Mouse (Mus musculus): ENCODE data around the gene Cul9. TPM values are rescaled to one million over a fixed set of nuclear protein-coding genes. Genes with fewer than 3 reads are reported as not detected.
A peak's percentile ranks its signal among the peaks of the same experiment; 100 is the strongest.
"Not testable (repeated sequence)": the region's sequence is repeated elsewhere in the genome, so short reads cannot be mapped to it uniquely, and the experiment has no call there.

Gene Cul9
- polyA plus RNA-seq, 1 experiment from 2014 or later, result 0.69 TPM

DNA sequence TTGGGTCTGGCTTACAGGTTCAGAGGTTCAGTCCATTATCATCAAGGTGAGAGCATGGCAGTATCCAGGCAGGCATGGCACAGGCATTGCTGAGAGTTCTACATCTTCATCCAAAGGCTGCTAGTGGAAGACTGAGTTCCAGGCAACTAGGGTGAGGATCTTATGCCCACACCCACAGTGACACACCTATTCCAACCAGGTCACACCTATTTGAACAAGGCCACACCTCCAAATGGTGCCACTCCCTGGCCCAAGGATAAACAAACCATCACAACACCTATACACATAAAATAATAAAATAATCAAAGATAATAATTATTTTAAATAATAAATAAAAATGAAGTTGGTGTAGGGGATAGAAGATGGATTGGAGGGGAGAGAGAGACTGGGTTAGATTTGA, 50.1 kb downstream of the Cul9 start:
- 0 out of 2 replicates have a peak overlapping the region, but pooled peaks have one; percentile 85 for H3K4me2 ChIP-seq
- not testable (repeated sequence) for H3K9me3 ChIP-seq (replicated peaks); H3K9ac ChIP-seq; H3K4me3 ChIP-seq; H3K27ac ChIP-seq
- peaks cover 23% of the 10 kb centered on the region for H3K36me3 ChIP-seq
- peaks cover 44% of the 10 kb centered on the region for H3K27me3 ChIP-seq (replicated peaks)
- 0 out of 2 replicates have a peak, but pooled peaks have one; percentile 11 for ATAC-seq
- H3K4me1 ChIP-seq, result peaks cover 20% of the 10 kb centered on the region

DNA sequence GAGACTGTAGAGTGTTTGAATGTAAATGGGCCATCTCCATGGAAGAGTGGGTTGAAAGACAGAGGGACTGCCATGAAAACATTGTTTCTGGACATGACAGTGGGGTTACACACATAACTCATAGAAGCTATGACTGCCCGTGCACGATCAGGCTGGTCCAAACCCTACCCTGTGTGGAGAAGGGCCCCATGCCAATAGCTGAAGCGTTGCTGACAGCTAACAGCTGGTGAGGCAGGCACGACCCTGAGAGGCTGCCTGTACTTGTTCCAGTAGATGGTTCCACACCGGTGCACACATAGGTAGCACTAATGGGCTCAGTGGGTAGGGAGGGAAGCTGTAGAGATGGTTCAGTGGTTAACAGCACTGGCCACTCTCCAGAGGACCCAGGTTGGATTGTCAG, 50.7 kb downstream of the Cul9 start:
- H3K4me1 ChIP-seq, result peaks cover 20% of the 10 kb centered on the region
- H3K9me3 ChIP-seq (replicated peaks), result no peaks in the 10 kb centered on the region
- H3K4me3 ChIP-seq, result no peak overlapping the region
- peaks cover 23% of the 10 kb centered on the region for H3K36me3 ChIP-seq
- no peak for ATAC-seq
- H3K27ac ChIP-seq, result no peak overlapping the region
- H3K27me3 ChIP-seq (replicated peaks), result peaks cover 45% of the 10 kb centered on the region
- H3K4me2 ChIP-seq, result no peak overlapping the region
- no peak overlapping the region for H3K9ac ChIP-seq
- WGBS (ENCODE audit: insufficient replicate concordance), result 70% methylated on average over 5 of the region's 5 CpGs

DNA sequence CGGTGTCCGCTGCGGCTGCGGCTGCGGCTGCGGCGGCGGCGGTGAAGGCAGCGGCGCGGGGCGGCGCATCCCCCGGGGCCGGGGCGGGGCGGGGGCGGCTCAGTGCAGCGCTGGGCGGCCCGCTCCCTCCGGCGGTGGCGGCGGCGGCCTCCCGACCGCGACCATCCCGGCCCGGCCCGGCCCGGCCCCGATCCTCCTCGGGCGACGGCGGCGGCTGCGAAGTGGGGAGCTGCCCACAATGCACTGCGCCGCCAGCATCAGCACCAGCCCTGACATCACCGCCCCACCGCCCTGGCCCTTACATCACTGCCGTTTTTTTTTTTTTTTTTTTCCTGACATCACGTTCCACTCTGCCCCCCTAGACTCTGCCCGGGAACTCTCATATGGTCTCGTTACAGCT, 58.8 kb downstream of the Cul9 start, which contains the start of gene Ttbk1:
Gene Ttbk1, minus strand, starts transcription at position 245 of the 400 bp plus-strand sequence.
- H3K27me3 ChIP-seq (replicated peaks), result peaks cover 92% of the 10 kb centered on the region
- H3K36me3 ChIP-seq, result no peaks in the 10 kb centered on the region
- H3K9ac ChIP-seq, result no peak within 1 kb of the TSS
- ATAC-seq, result no peak
- H3K4me1 ChIP-seq, result peaks cover 9% of the 10 kb centered on the region
- peak within 1 kb of the TSS; percentile 39 for H3K4me3 ChIP-seq
- 6% methylated on average over 4 of the region's 49 CpGs for WGBS (ENCODE audit: insufficient replicate concordance)
- no peak within 1 kb of the TSS for H3K27ac ChIP-seq
- H3K9me3 ChIP-seq (replicated peaks), result no peaks in the 10 kb centered on the region
- peak within 1 kb of the TSS; percentile 58 for H3K4me2 ChIP-seq

DNA sequence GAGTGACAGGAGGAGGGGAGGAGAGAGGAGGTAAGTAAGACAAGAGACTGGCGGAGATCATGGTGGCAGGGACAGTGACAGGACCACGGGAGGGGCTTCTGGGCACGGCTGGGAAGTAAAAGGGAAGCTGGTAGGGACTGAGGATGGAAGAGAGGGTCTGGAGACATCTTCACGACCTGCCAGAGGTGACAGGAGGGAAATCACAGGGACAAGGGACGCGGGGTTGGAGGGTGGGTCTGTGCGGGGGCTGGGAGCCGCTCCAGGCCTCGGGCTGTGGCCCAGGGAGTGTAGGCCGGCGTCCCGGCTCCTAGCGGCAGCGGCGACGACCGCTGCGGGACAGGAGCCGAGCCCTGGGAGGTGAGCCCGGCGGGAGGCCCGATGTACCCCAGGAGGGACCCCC, 59.2 kb downstream of the Cul9 start:
- Histone ChIP-seq H3K9ac (no peak overlapping the region), H3K27ac (no peak overlapping the region), H3K4me1 (peaks cover 9% of the 10 kb centered on the region), H3K4me3 (peak overlapping the region; percentile 39), H3K27me3 (replicated peaks) (peaks cover 92% of the 10 kb centered on the region), H3K36me3 (no peaks in the 10 kb centered on the region), H3K9me3 (replicated peaks) (no peaks in the 10 kb centered on the region), H3K4me2 (peak overlapping the region; percentile 58)
- ATAC-seq, result no peak
- 4% methylated on average over 20 of the region's 22 CpGs for WGBS (ENCODE audit: insufficient replicate concordance)

DNA sequence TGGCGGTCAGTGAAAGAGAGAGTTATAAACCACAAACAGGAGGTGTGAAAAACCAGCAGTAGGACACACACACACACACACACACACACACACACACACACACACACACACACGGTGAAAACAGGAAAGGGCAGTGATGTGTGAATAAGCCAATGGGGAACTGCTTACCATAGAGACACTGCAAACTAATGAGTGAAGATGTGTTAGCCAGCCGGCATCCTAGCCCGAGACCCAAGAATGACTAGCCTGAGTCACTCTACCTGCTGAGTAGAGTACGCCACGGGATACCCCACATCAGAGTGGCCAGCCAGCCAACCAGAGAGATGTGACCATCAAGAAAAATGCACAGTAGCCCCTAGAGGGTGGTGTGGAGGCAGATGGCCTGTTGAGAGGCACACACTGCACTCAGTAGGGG, 61.7 kb downstream of the Cul9 start:
- Histone ChIP-seq H3K27ac (no peak overlapping the region), H3K4me1 (peaks cover 9% of the 10 kb centered on the region), H3K9ac (no peak overlapping the region), H3K4me3 (no peak overlapping the region), H3K4me2 (peak overlapping the region; percentile 62), H3K27me3 (replicated peaks) (peaks cover 98% of the 10 kb centered on the region), H3K9me3 (replicated peaks) (no peaks in the 10 kb centered on the region), H3K36me3 (no peaks in the 10 kb centered on the region)
- ATAC-seq, result no peak
- WGBS (ENCODE audit: insufficient replicate concordance), result 11% methylated on average over 6 of the region's 6 CpGs

DNA sequence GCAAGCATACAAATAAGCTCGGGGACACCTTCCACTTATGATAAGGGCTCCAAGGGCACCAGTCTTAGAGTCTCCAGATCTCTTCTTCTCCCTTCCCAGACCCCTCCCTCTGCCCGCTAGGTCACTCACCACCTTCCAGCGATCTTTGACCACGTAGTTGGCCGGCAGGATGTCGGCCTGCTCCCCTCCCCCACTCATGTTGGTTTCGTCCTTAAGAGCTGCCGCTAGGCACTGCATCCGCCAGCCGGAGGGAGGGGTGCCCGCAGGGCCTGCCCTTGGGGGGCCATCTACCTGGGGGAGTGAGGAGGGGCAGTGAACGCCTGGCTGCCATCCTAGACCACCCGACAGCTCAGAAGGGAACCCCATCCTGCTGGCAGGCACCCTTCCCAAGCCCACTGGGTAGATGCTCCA, 62.2 kb downstream of the Cul9 start:
- Histone ChIP-seq H3K27ac (no peak overlapping the region), H3K36me3 (no peaks in the 10 kb centered on the region), H3K9ac (no peak overlapping the region), H3K27me3 (replicated peaks) (peaks cover 98% of the 10 kb centered on the region), H3K9me3 (replicated peaks) (no peaks in the 10 kb centered on the region), H3K4me2 (peak overlapping the region; percentile 62), H3K4me3 (peak overlapping the region; percentile 36), H3K4me1 (peaks cover 9% of the 10 kb centered on the region)
- no peak for ATAC-seq
- WGBS (ENCODE audit: insufficient replicate concordance), result 3% methylated on average over 13 of the region's 13 CpGs

DNA sequence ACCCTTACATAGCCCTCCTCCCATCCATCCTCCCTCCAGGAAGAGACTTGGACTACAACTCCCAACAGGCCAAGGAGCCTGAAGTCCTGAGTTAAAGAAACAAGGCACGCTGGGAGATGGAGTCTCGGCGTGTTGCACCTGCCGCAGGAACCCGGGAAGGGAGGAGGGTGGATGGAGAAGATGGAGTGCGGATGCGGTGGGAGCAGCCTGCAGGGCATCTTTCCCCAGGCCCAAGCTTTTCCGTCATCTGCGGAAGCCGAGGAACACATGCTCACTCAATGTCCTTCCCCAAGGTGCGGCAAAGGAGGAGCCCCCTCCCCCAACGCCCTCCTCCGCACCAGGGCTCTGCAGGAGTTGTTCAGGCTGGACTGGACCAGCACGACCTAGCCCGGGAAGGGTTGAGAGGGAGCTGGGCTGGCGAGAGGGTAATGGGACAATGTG, 62.6 kb downstream of the Cul9 start:
- peak overlapping the region; percentile 62 for H3K4me2 ChIP-seq
- H3K27me3 ChIP-seq (replicated peaks), result peaks cover 98% of the 10 kb centered on the region
- ATAC-seq, result no peak
- H3K4me1 ChIP-seq, result peaks cover 9% of the 10 kb centered on the region
- no peak overlapping the region for H3K27ac ChIP-seq
- H3K4me3 ChIP-seq, result peak overlapping the region; percentile 36
- under 1% methylated on average over 16 of the region's 16 CpGs for WGBS (ENCODE audit: insufficient replicate concordance)
- no peaks in the 10 kb centered on the region for H3K9me3 ChIP-seq (replicated peaks)
- no peaks in the 10 kb centered on the region for H3K36me3 ChIP-seq
- H3K9ac ChIP-seq, result no peak overlapping the region

DNA sequence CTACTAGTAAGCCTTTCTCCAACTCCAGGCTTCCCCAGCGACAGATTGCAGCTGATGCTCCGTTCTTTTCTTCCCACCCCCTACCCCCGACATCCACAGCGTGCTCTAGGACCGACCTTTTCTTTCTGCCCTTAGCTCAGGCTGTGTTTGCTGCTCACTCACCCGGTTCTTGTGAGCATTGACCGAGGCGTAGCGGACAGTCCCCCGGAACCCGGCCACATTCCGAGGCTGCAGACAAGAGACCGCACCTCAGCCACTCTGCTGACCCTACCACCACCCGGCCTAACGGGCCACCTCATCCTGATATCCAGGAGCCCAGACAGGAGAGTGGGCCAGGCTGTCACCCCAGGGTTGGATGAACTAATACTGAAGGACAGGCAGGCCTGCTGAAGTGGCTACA, 68.9 kb downstream of the Cul9 start:
- no peak for ATAC-seq
- Histone ChIP-seq H3K4me3 (no peak overlapping the region), H3K27ac (no peak overlapping the region), H3K4me1 (no peaks in the 10 kb centered on the region), H3K9me3 (replicated peaks) (no peaks in the 10 kb centered on the region), H3K4me2 (no peak overlapping the region), H3K36me3 (no peaks in the 10 kb centered on the region), H3K27me3 (replicated peaks) (peaks cover 63% of the 10 kb centered on the region), H3K9ac (no peak overlapping the region)
- WGBS (ENCODE audit: insufficient replicate concordance), result 77% methylated on average over 15 of the region's 15 CpGs

DNA sequence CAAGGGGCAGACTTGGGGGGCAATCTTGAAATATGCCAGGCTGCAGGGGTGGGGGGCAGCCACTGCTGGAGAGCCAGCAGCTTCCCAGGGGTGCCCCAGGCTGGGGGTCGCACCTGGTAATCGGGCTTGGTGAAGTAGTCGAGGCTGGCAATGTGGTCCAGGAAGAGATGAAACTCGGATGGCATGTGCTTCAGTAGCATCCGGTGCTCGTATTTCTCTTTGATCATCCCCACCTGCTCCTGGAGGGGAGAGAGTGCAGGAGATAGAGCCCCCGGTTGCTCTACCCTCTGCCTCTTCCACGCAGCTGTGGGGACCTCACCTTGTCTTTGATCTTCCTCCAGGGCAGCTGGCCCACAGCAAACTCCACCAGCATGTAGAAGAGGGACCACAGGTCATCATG, 69.6 kb downstream of the Cul9 start:
- peaks cover 56% of the 10 kb centered on the region for H3K27me3 ChIP-seq (replicated peaks)
- no peak overlapping the region for H3K27ac ChIP-seq
- WGBS (ENCODE audit: insufficient replicate concordance), result 64% methylated on average over 8 of the region's 8 CpGs
- no peaks in the 10 kb centered on the region for H3K4me1 ChIP-seq
- no peaks in the 10 kb centered on the region for H3K9me3 ChIP-seq (replicated peaks)
- no peak for ATAC-seq
- no peak overlapping the region for H3K4me2 ChIP-seq
- H3K9ac ChIP-seq, result no peak overlapping the region
- H3K4me3 ChIP-seq, result no peak overlapping the region
- no peaks in the 10 kb centered on the region for H3K36me3 ChIP-seq

DNA sequence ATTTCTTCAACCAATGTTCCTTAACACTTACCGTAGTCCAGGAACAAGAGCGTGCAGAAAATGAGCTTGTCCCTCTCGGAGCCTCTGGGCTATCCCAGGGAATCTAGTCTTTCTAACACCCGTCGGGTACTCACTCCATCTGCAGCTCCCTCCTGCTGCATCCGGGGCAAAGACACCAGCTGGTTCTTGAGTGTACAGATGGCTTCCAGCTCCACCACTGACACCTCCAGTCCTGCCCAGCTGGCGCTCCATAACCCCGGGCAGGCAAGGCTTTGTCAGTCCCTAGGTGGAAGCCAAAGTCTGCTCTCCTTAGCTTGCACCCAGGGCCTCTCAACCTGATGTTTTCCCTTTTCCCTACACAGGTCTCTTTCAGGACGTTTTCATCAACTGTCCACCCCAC, 78.4 kb downstream of the Cul9 start:
- Histone ChIP-seq H3K9me3 (replicated peaks) (no peaks in the 10 kb centered on the region), H3K4me3 (no peak overlapping the region), H3K4me2 (no peak overlapping the region), H3K27me3 (replicated peaks) (peaks cover 41% of the 10 kb centered on the region), H3K36me3 (no peaks in the 10 kb centered on the region), H3K9ac (no peak overlapping the region), H3K27ac (no peak overlapping the region), H3K4me1 (0 out of 2 replicates have a peak, but pooled peaks cover 5% of the 10 kb centered on the region)
- 64% methylated on average over 9 of the region's 9 CpGs for WGBS (ENCODE audit: insufficient replicate concordance)
- ATAC-seq, result no peak

DNA sequence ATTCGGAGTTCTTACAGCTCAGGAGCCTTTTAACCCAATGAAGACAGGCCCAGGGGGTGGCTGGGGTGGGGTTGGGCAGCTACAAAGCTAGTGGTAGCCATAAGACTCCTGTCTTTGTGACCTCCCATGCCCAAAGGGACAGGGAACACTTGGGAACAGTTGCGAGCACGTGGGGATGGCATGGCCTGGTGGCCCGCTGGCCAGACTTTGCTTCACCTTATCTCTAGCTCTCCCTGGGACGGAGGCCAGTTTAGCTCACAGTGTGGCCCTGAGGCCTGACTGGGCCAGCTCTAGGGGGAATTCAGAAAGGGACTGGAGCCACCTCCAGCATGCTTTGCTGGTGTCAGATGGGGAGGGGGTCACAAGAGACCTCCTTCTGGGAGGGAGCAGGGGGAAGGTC, 84.0 kb downstream of the Cul9 start:
- H3K9me3 ChIP-seq (replicated peaks), result no peaks in the 10 kb centered on the region
- no peak overlapping the region for H3K4me3 ChIP-seq
- WGBS (ENCODE audit: insufficient replicate concordance), result 45% methylated on average over 5 of the region's 5 CpGs
- H3K27me3 ChIP-seq (replicated peaks), result peaks cover 77% of the 10 kb centered on the region
- peaks cover 6% of the 10 kb centered on the region for H3K4me1 ChIP-seq
- H3K4me2 ChIP-seq, result no peak overlapping the region
- H3K36me3 ChIP-seq, result no peaks in the 10 kb centered on the region
- H3K9ac ChIP-seq, result no peak overlapping the region
- no peak overlapping the region for H3K27ac ChIP-seq
- ATAC-seq, result no peak

DNA sequence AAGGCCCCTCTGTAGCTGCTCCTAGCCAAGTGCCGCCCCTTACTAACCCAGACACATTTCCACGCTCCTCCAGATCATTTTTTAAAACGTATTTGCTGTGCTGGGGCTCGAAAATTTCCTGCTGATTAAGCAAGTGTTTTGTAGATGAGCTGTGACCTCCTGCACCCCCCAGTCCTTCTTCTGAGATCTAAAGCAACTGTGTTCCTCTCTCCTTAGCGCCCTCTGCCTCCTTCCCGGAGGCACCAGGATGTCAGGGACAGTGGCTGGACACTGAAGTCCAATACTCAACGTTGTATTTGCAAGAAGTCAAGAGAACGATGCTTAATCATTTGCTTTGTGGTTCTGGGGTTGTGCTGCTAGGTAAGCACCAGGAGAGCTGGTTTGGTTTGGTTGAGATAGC, 84.8 kb downstream of the Cul9 start:
- Histone ChIP-seq H3K27ac (no peak overlapping the region), H3K27me3 (replicated peaks) (peaks cover 86% of the 10 kb centered on the region), H3K9me3 (replicated peaks) (no peaks in the 10 kb centered on the region), H3K4me1 (peaks cover 6% of the 10 kb centered on the region), H3K9ac (no peak overlapping the region), H3K4me2 (peak overlapping the region; percentile 55), H3K36me3 (no peaks in the 10 kb centered on the region), H3K4me3 (peak overlapping the region; percentile 35)
- no peak for ATAC-seq
- 6% methylated on average over 8 of the region's 8 CpGs for WGBS (ENCODE audit: insufficient replicate concordance)

DNA sequence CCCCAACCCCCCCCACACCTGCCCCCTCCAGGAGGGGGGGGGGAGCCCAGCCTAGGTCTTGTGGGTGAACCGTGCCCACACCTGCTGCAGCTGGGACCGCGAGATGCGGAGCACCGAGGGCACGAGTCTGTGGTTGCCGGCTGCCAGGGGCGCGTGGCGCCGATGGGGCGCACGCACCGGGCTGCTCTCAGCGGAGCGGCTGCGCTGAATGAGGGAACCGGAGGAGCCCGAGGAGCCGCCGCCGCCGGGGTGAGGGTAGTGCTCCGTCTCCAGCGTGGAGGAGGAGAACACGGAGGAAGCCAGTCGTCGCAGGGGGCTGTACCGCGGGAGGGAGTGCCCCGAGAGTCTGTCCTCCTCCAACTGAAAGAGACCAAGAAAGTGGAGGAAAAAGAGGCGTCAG, 85.5 kb downstream of the Cul9 start:
- peaks cover 93% of the 10 kb centered on the region for H3K27me3 ChIP-seq (replicated peaks)
- no peaks in the 10 kb centered on the region for H3K9me3 ChIP-seq (replicated peaks)
- peak overlapping the region; percentile 35 for H3K4me3 ChIP-seq
- WGBS (ENCODE audit: insufficient replicate concordance), result 1% methylated on average over 32 of the region's 32 CpGs
- H3K4me2 ChIP-seq, result peak overlapping the region; percentile 55
- no peaks in the 10 kb centered on the region for H3K36me3 ChIP-seq
- no peak overlapping the region for H3K9ac ChIP-seq
- H3K4me1 ChIP-seq, result peaks cover 6% of the 10 kb centered on the region
- no peak overlapping the region for H3K27ac ChIP-seq
- ATAC-seq, result no peak

All from liver, embryonic 12.5 days (tissue).